Mouse (Mus musculus) MEL (cell line): Measurements from ENCODE around the gene Smpd3. TPM values are rescaled to one million over a fixed set of nuclear protein-coding genes. Genes with fewer than 3 reads are reported as not detected.
A peak's percentile ranks its signal among the peaks of the same experiment; 100 is the strongest.

ENCODE experiments used
- DNase-seq: peaks from one replicate; pipeline ENCODE4 v3.0.0; 2011; ENCODE audit warnings: low read depth, low spot score
- H3K27ac ChIP-seq: 2 replicates; pipeline ENCODE4 v1.5.1; 2012; ENCODE audit warnings: low read depth, mild to moderate bottlenecking, control low read depth, low read length, moderate library complexity; ENCODE audit not compliant: control insufficient read depth
- H3K27me3 ChIP-seq, 2 experiments: fragments of 150-350 bp in 1 of 2; sonication (generic) in 1 of 2; 2 replicates each; pipeline ENCODE4 v1.6.1; 2012; ENCODE audit warnings: low read length in 2 of 2, mild to moderate bottlenecking in 2 of 2, improper control_type of control experiment in 1 of 2, moderate library complexity in 1 of 2; ENCODE audit not compliant: insufficient read depth in 2 of 2, control insufficient read depth in 1 of 2
- H3K36me3 ChIP-seq, 2 experiments: 2 replicates each; pipeline ENCODE4 v1.6.1; 2012 to 2014; ENCODE audit warnings: low read length in 2 of 2, improper control_type of control experiment in 1 of 2, inconsistent platforms in 1 of 2, mild to moderate bottlenecking in 1 of 2; ENCODE audit not compliant: insufficient read depth in 2 of 2, control insufficient read depth in 1 of 2
- H3K4me1 ChIP-seq, 2 experiments: fragments of 150-350 bp in 1 of 2; sonication (generic) in 1 of 2; 2 replicates each; pipeline ENCODE4 v1.6.1; 2012; ENCODE audit warnings: low read length in 2 of 2, improper control_type of control experiment in 1 of 2, mild to moderate bottlenecking in 1 of 2; ENCODE audit not compliant: insufficient read depth in 2 of 2, control insufficient read depth in 1 of 2
- H3K4me3 ChIP-seq, 2 experiments: fragments of 150-350 bp in 1 of 2; sonication (generic) in 1 of 2; 2 replicates each; pipeline ENCODE4 v1.5.1; 2012; ENCODE audit warnings: low read depth in 2 of 2, low read length in 2 of 2, mild to moderate bottlenecking in 2 of 2, moderate library complexity in 2 of 2, control low read depth in 1 of 2, improper control_type of control experiment in 1 of 2; ENCODE audit not compliant: control insufficient read depth in 1 of 2, insufficient read depth in 1 of 2
- H3K79me2 ChIP-seq: 2 replicates; pipeline ENCODE4 v1.6.1; 2012; ENCODE audit warnings: mild to moderate bottlenecking, low read length, moderate library complexity; ENCODE audit not compliant: control insufficient read depth, poor library complexity, insufficient read depth
- H3K9ac ChIP-seq: 2 replicates; pipeline ENCODE4 v1.6.1; 2012; ENCODE audit warnings: low read depth, mild to moderate bottlenecking, control low read depth, low read length, moderate library complexity; ENCODE audit not compliant: control insufficient read depth, poor library complexity, severe bottlenecking
- H3K9me3 ChIP-seq: fragments of 150-350 bp; sonication (generic); replicated peaks from 2 replicates; pipeline ENCODE4 v1.6.1; 2012; ENCODE audit warnings: mild to moderate bottlenecking, low read length, improper control_type of control experiment, moderate library complexity; ENCODE audit not compliant: insufficient read depth
- BHLHE40 ChIP-seq: IDR thresholded peaks from 2 replicates; pipeline ENCODE4 v1.6.1; 2012; ENCODE audit warnings: low read depth, mild to moderate bottlenecking, inconsistent platforms, low read length, improper control_type of control experiment, borderline replicate concordance
- CHD1 ChIP-seq: IDR thresholded peaks from 2 replicates; pipeline ENCODE4 v1.6.1; 2012; ENCODE audit warnings: low read depth, mild to moderate bottlenecking, inconsistent platforms, low read length, improper control_type of control experiment
- CHD2 ChIP-seq: IDR thresholded peaks from 2 replicates; pipeline ENCODE4 v1.6.1; 2011; ENCODE audit warnings: low read length, improper control_type of control experiment
- E2F4 ChIP-seq: IDR thresholded peaks from 2 replicates; pipeline ENCODE4 v1.6.1; 2011; ENCODE audit warnings: low read depth, low read length, improper control_type of control experiment, borderline replicate concordance
- ELF1 ChIP-seq: IDR thresholded peaks from 2 replicates; pipeline ENCODE4 v1.6.1; 2014; ENCODE audit warnings: low read depth, mild to moderate bottlenecking, inconsistent platforms, low read length, improper control_type of control experiment, moderate library complexity
- EP300 ChIP-seq, 2 experiments: IDR thresholded peaks; 2 replicates each; pipeline ENCODE4 v1.6.1; 2011; ENCODE audit warnings: improper control_type of control experiment in 2 of 2, low read length in 2 of 2, low read depth in 1 of 2, mild to moderate bottlenecking in 1 of 2
- ETS1 ChIP-seq: IDR thresholded peaks from 2 replicates; pipeline ENCODE4 v1.6.1; 2012; ENCODE audit warnings: low read depth, mild to moderate bottlenecking, inconsistent platforms, low read length, improper control_type of control experiment, moderate library complexity
- GABPA ChIP-seq: IDR thresholded peaks from 2 replicates; pipeline ENCODE4 v1.6.1; 2012; ENCODE audit warnings: low read depth, mild to moderate bottlenecking, inconsistent platforms, low read length, improper control_type of control experiment, moderate library complexity
- GATA1 ChIP-seq: IDR thresholded peaks from 2 replicates; pipeline ENCODE4 v1.6.1; 2011; ENCODE audit warnings: low read depth, low read length, improper control_type of control experiment
- HCFC1 ChIP-seq: IDR thresholded peaks from 2 replicates; pipeline ENCODE4 v1.6.1; 2012; ENCODE audit warnings: low read depth, mild to moderate bottlenecking, inconsistent platforms, low read length, improper control_type of control experiment, moderate library complexity
- JUND ChIP-seq: IDR thresholded peaks from 2 replicates; pipeline ENCODE4 v1.6.1; 2011; ENCODE audit warnings: low read depth, mild to moderate bottlenecking, improper control_type of control experiment, low read length
- KAT2A ChIP-seq: conservative IDR thresholded peaks from 2 replicates; pipeline ENCODE4 v1.6.1; 2012; ENCODE audit warnings: low read depth, low read length, improper control_type of control experiment, inconsistent platforms
- MAX ChIP-seq: IDR thresholded peaks from 2 replicates; pipeline ENCODE4 v1.6.1; 2011; ENCODE audit warnings: low read length, improper control_type of control experiment
- MAZ ChIP-seq: IDR thresholded peaks from 2 replicates; pipeline ENCODE4 v1.6.1; 2012; ENCODE audit warnings: low read depth, mild to moderate bottlenecking, inconsistent platforms, low read length, improper control_type of control experiment
- MEF2A ChIP-seq: IDR thresholded peaks from 2 replicates; pipeline ENCODE4 v1.6.1; 2014; ENCODE audit warnings: low read depth, mild to moderate bottlenecking, inconsistent platforms, low read length, improper control_type of control experiment; ENCODE audit not compliant: poor library complexity, insufficient replicate concordance, severe bottlenecking; ENCODE audit errors: extremely low read depth
- MXI1 ChIP-seq: IDR thresholded peaks from 2 replicates; pipeline ENCODE4 v1.6.1; 2011; ENCODE audit warnings: mild to moderate bottlenecking, low read depth, low read length, improper control_type of control experiment
- MYB ChIP-seq: IDR thresholded peaks from 2 replicates; pipeline ENCODE4 v1.6.1; 2011; ENCODE audit warnings: mild to moderate bottlenecking, low read depth, low read length, improper control_type of control experiment
- MYC ChIP-seq: IDR thresholded peaks from 2 replicates; pipeline ENCODE4 v1.6.1; 2011; ENCODE audit warnings: low read depth, mild to moderate bottlenecking, low read length, improper control_type of control experiment, moderate library complexity
- NRF1 ChIP-seq: IDR thresholded peaks from 2 replicates; pipeline ENCODE4 v1.6.1; 2014; ENCODE audit warnings: low read depth, mild to moderate bottlenecking, inconsistent platforms, low read length, improper control_type of control experiment, moderate library complexity; ENCODE audit not compliant: poor library complexity, insufficient read depth, severe bottlenecking
- POLR2A ChIP-seq, 2 experiments: IDR thresholded peaks; 2 replicates each; pipeline ENCODE4 v1.6.1; 2011 to 2012; ENCODE audit warnings: low read length in 2 of 2, mild to moderate bottlenecking in 2 of 2, control low read depth in 1 of 2, improper control_type of control experiment in 1 of 2, low read depth in 1 of 2, moderate library complexity in 1 of 2; ENCODE audit not compliant: control insufficient read depth in 1 of 2, insufficient read depth in 1 of 2, poor library complexity in 1 of 2
- POLR2AphosphoS5 ChIP-seq: IDR thresholded peaks from 2 replicates; pipeline ENCODE4 v1.6.1; 2012; ENCODE audit warnings: low read depth, borderline replicate concordance, mild to moderate bottlenecking, inconsistent platforms, low read length, moderate library complexity, mixed read lengths
- RAD21 ChIP-seq: IDR thresholded peaks from 2 replicates; pipeline ENCODE4 v1.6.1; 2011; ENCODE audit warnings: mild to moderate bottlenecking, low read depth, low read length, improper control_type of control experiment
- RCOR1 ChIP-seq: IDR thresholded peaks from 2 replicates; pipeline ENCODE4 v1.6.1; 2012; ENCODE audit warnings: low read depth, mild to moderate bottlenecking, inconsistent platforms, low read length, improper control_type of control experiment
- SIN3A ChIP-seq: IDR thresholded peaks from 2 replicates; pipeline ENCODE4 v1.6.1; 2012; ENCODE audit warnings: low read length, improper control_type of control experiment, inconsistent platforms
- SMC3 ChIP-seq: IDR thresholded peaks from 2 replicates; pipeline ENCODE4 v1.6.1; 2011; ENCODE audit warnings: low read depth, low read length, improper control_type of control experiment
- TBP ChIP-seq: IDR thresholded peaks from 2 replicates; pipeline ENCODE4 v1.8.0; 2011; ENCODE audit warnings: low read depth, low read length, improper control_type of control experiment
- TCF12 ChIP-seq: IDR thresholded peaks from 2 replicates; pipeline ENCODE4 v1.6.1; 2014; ENCODE audit warnings: low read depth, mild to moderate bottlenecking, inconsistent platforms, low read length, improper control_type of control experiment, moderate library complexity
- UBTF ChIP-seq: IDR thresholded peaks from 2 replicates; pipeline ENCODE4 v1.6.1; 2012; ENCODE audit warnings: low read depth, mild to moderate bottlenecking, inconsistent platforms, low read length, improper control_type of control experiment, moderate library complexity, borderline replicate concordance; ENCODE audit not compliant: insufficient read depth
- USF1 ChIP-seq: IDR thresholded peaks from 2 replicates; pipeline ENCODE4 v1.6.1; 2014; ENCODE audit warnings: low read depth, mild to moderate bottlenecking, inconsistent platforms, low read length, improper control_type of control experiment, moderate library complexity
- USF2 ChIP-seq, 2 experiments: IDR thresholded peaks; 2 replicates each; pipeline ENCODE4 v1.6.1; 2011 to 2012; ENCODE audit warnings: improper control_type of control experiment in 2 of 2, low read length in 2 of 2, borderline replicate concordance in 1 of 2, inconsistent platforms in 1 of 2, low read depth in 1 of 2, mild to moderate bottlenecking in 1 of 2; ENCODE audit not compliant: insufficient read depth in 1 of 2
- ZC3H11A ChIP-seq: IDR thresholded peaks from 2 replicates; pipeline ENCODE4 v1.6.1; 2012; ENCODE audit warnings: low read depth, mild to moderate bottlenecking, inconsistent platforms, low read length, improper control_type of control experiment
- ZKSCAN1 ChIP-seq: IDR thresholded peaks from 2 replicates; pipeline ENCODE4 v1.6.1; 2012; ENCODE audit warnings: low read depth, mild to moderate bottlenecking, inconsistent platforms, low read length, improper control_type of control experiment, moderate library complexity
- ZNF384 ChIP-seq: IDR thresholded peaks from 2 replicates; pipeline ENCODE4 v1.6.1; 2012; ENCODE audit warnings: low read depth, mild to moderate bottlenecking, inconsistent platforms, low read length, improper control_type of control experiment
- polyA plus RNA-seq, 2 experiments: library from polyadenylated mRNA; stranded (reverse) in 1 of 2; unstranded in 1 of 2; fragments of >175 nt in 1 of 2; fragments of >200 nt in 1 of 2; gene quantifications; 2 replicates each; pipeline versions ENCODE4 v1.2.1 to v1.2.4; 2012; ENCODE audit warnings: low replicate concordance in 2 of 2, low read depth in 1 of 2; ENCODE audit not compliant: insufficient read length in 2 of 2, insufficient read depth in 1 of 2, missing spikeins in 1 of 2
- total RNA-seq: library from RNA; depleted of rRNA; stranded (reverse); fragments of 300-350 nt; gene quantifications from 2 replicates; pipeline ENCODE4 v1.2.3, GENCODE M21; 2012; rRNA removed

Smpd3 gene
- 0.04 and 0.07 TPM in 2 replicates for total RNA-seq
- polyA plus RNA-seq, result under 1 TPM in 1 of 2 experiments, not detected in 1; 0.08 TPM

- peaks cover 3 to 15% of the 10 kb centered on the region in 2 experiments for H3K4me1 ChIP-seq
- H3K36me3 ChIP-seq, result peaks cover 0 to 11% of the 10 kb centered on the region in 2 experiments; a peak in 2 of 4 replicates
- TF ChIP-seq CHD1 (no peak), USF1 (peak; percentile 65), ELF1 (peak; percentile 69), ZNF384 (no peak), JUND (no peak), UBTF (no peak; the same call in 1 of the 2 replicates), KAT2A (peak; percentile 91), SMC3 (no peak), ETS1 (no peak), MXI1 (peak; percentile 92), MAX (peak; percentile 70), E2F4 (no peak), ZKSCAN1 (no peak), POLR2A (IDR thresholded peaks at IDR 0.05; ENCODE audit: control insufficient read depth in 1 of 2, insufficient read depth in 1 of 2, low read depth in 1 of 2, low read length in 2 of 2, poor library complexity in 1 of 2) (peak; percentile 21 to 24; a peak in 1 of 4 replicates), TBP (peak; percentile 62), POLR2AphosphoS5 (no peak), RAD21 (no peak), CHD2 (peak; percentile 83), SIN3A (peak; percentile 95), EP300 (IDR thresholded peaks at IDR 0.05; ENCODE audit: low read depth in 1 of 2, low read length in 2 of 2) (peak in 1 of 2 experiments; percentile 65; a peak in 1 of 4 replicates), NRF1 (no peak), MYC (0 out of 2 replicates have a peak, but pooled peaks have one; percentile 31), MEF2A (no peak), GATA1 (0 out of 2 replicates have a peak, but pooled peaks have one; percentile 23), ZC3H11A (no peak), GABPA (no peak), HCFC1 (peak; percentile 99), MAZ (peak; percentile 92), TCF12 (no peak), BHLHE40 (no peak), USF2 (IDR thresholded peaks at IDR 0.05; ENCODE audit: borderline replicate concordance in 1 of 2, insufficient read depth in 1 of 2, low read depth in 1 of 2, low read length in 2 of 2) (no peak), RCOR1 (peak; percentile 8), MYB (no peak)
- no peaks in the 10 kb centered on the region; the same call in 1 of the 2 replicates for H3K79me2 ChIP-seq
- peak; percentile 99 for DNase-seq
- peak within 1 kb of the TSS; percentile 51; the same call in 1 of the 2 replicates for H3K27ac ChIP-seq
- H3K27me3 ChIP-seq, result 0 out of 4 replicates have a peak, but pooled peaks cover 0 to 3% of the 10 kb centered on the region in 2 experiments
- H3K9me3 ChIP-seq, result no peaks in the 10 kb centered on the region
- peak within 1 kb of the TSS; percentile 62 for H3K9ac ChIP-seq
- peak within 1 kb of the TSS; percentile 58 to 75 for H3K4me3 ChIP-seq
Measured at GRCm38 (mm10) chr8:106337852-106338521, at the start of gene Smpd3. Gene Smpd3, minus strand, starts transcription at chr8:106337988.
